Mouse (Mus musculus): Measurements from ENCODE around the gene Csnk1g1. TPM values are rescaled to one million over a fixed set of nuclear protein-coding genes. Genes with fewer than 3 reads are reported as not detected.

Csnk1g1 gene
- total and polyA plus RNA-seq, 2 experiments, result 1.6 to 5.3 TPM

DNA sequence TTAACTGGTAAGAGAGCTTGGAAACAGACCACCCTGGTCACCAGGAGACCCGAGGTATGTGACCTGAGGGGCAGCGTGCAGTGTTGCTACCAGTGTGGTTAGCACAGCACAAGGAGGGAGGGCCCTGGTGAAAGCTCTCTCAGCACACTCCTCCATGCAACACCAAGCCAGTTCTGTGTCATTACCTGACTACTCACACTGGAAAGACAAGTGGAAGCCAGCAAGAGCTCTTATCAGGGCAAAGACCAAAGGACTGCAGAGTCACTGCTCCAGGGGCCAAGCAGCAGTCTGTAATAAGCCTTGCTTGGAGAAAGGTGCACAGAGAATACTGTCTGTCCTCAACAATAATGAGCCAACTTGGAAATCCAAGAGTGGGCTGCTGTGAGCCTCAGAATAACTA lies 183.9 kb downstream of the Csnk1g1 start:
- H3K36me3 ChIP-seq (ENCODE audit: control insufficient read depth, insufficient read depth, low read length), result peaks cover 32% of the 10 kb centered on the region
- no peaks in the 10 kb centered on the region for H3K27me3 ChIP-seq (ENCODE audit: control insufficient read depth, insufficient read depth, low read length)

More for the DNA sequence above, 183.9 kb downstream of the Csnk1g1 start:
- Histone ChIP-seq H3K27ac (replicated peaks; ENCODE audit: insufficient read depth, low read depth, low read length) (no peak overlapping the region), H3K4me1 (ENCODE audit: control insufficient read depth, insufficient read depth, low read length) (no peaks in the 10 kb centered on the region), H3K4me3 (ENCODE audit: insufficient read depth, low read depth, low read length) (no peak overlapping the region), H3K79me2 (ENCODE audit: control insufficient read depth, insufficient read depth, low read length) (no peaks in the 10 kb centered on the region), H3K9ac (ENCODE audit: low read depth, low read length) (no peak overlapping the region)
- WGBS, result 89% methylated on average over 2 of the region's 2 CpGs
- DNase-seq (ENCODE audit: extremely low read depth, low read depth, low spot score), result no peak
- TF ChIP-seq POLR2A (IDR thresholded peaks at IDR 0.05; ENCODE audit: extremely low read depth, insufficient read depth, low read length) (no peak), CTCF (IDR thresholded peaks at IDR 0.05; ENCODE audit: low read depth, low read length) (no peak)

Other genes with a start within 250 kb of the Csnk1g1 start
- 14.7 and 20.6 TPM in 2 replicates for gene Oaz2, start 240.9 kb upstream of the Csnk1g1 start, total RNA-seq (2014; rRNA removed)
- 27.5 and 29.6 TPM in 2 replicates for gene Oaz2, start 240.9 kb upstream of the Csnk1g1 start, polyA plus RNA-seq (2012; rRNA removed)
- 2.8 and 4.4 TPM in 2 replicates for gene Zfp609, start 81.4 kb upstream of the Csnk1g1 start, total RNA-seq (2014; rRNA removed)
- 4.4 TPM in 2 replicates for gene Zfp609, start 81.4 kb upstream of the Csnk1g1 start, polyA plus RNA-seq (2012; rRNA removed)
- 0.28 and 0.94 TPM in 2 replicates for gene Pclaf, start 18.7 kb upstream of the Csnk1g1 start, total RNA-seq (2014; rRNA removed)
- 0.09 TPM in 1 of 2 replicates, not detected in the other for gene Pclaf, start 18.7 kb upstream of the Csnk1g1 start, polyA plus RNA-seq (2012; rRNA removed)
- 30.9 and 33.6 TPM in 2 replicates for gene Trip4, start 130 bp upstream of the Csnk1g1 start, total RNA-seq (2014; rRNA removed)
- gene Trip4, start 130 bp upstream of the Csnk1g1 start, polyA plus RNA-seq (2012; rRNA removed), result 6.4 and 7.2 TPM in 2 replicates
- 435 and 458 TPM in 2 replicates for gene Ppib, start 151.3 kb downstream of the Csnk1g1 start, total RNA-seq (2014; rRNA removed)
- 240 and 247 TPM in 2 replicates for gene Ppib, start 151.3 kb downstream of the Csnk1g1 start, polyA plus RNA-seq (2012; rRNA removed)
- 0.09 and 0.13 TPM in 2 replicates for gene Snx22, start 160.8 kb downstream of the Csnk1g1 start, total RNA-seq (2014; rRNA removed)
- 0.47 and 0.53 TPM in 2 replicates for gene Snx22, start 160.8 kb downstream of the Csnk1g1 start, polyA plus RNA-seq (2012; rRNA removed)
- 21.3 and 22.1 TPM in 2 replicates for gene Snx1, start 217.7 kb downstream of the Csnk1g1 start, total RNA-seq (2014; rRNA removed)
- 10.8 and 11.9 TPM in 2 replicates for gene Snx1, start 217.7 kb downstream of the Csnk1g1 start, polyA plus RNA-seq (2012; rRNA removed)
- gene Ciao2a, start 217.7 kb downstream of the Csnk1g1 start, total RNA-seq (2014; rRNA removed), result 47.0 and 50.5 TPM in 2 replicates
- 13.6 and 16.4 TPM in 2 replicates for gene Ciao2a, start 217.7 kb downstream of the Csnk1g1 start, polyA plus RNA-seq (2012; rRNA removed)
- 9.6 and 11.0 TPM in 2 replicates for gene Dapk2, start 249.3 kb downstream of the Csnk1g1 start, total RNA-seq (2014; rRNA removed)
- 4.3 and 6.2 TPM in 2 replicates for gene Dapk2, start 249.3 kb downstream of the Csnk1g1 start, polyA plus RNA-seq (2012; rRNA removed)